Mouse (Mus musculus): Measurements from ENCODE around the gene Pex19. TPM values are rescaled to one million over a fixed set of nuclear protein-coding genes. Genes with fewer than 3 reads are reported as not detected.

The Pex19 gene
- total and polyA plus RNA-seq, 3 experiments, result 26.3 to 53.6 TPM; not detected in 1

- TF ChIP-seq CHD2 (IDR thresholded peaks at IDR 0.05; ENCODE audit: low read length), result no peak
- no peak for TF ChIP-seq HCFC1 (IDR thresholded peaks at IDR 0.05; ENCODE audit: low read depth, low read length)
These were observed 3.2 kb downstream of the Pex19 start (continued) for GRCm38 (mm10) chr1:172129780-172130179.

GRCm38 (mm10) chr1:172132319-172132718, 5.8 kb downstream of the Pex19 start:
- Histone ChIP-seq H3K36me3 (ENCODE audit: control insufficient read depth in 1 of 2, insufficient read depth in 2 of 2, low read length in 2 of 2) (peaks cover 2 to 8% of the 10 kb centered on the region in 2 experiments; a peak in 3 of 4 replicates), H3K9ac (ENCODE audit: control insufficient read depth, low read depth, low read length, poor library complexity, severe bottlenecking) (no peak overlapping the region), H3K27me3 (ENCODE audit: control insufficient read depth in 1 of 2, insufficient read depth in 2 of 2, low read length in 2 of 2) (no peaks in the 10 kb centered on the region), H3K9me3 (replicated peaks; ENCODE audit: insufficient read depth, low read length) (no peaks in the 10 kb centered on the region), H3K4me3 (ENCODE audit: control insufficient read depth in 1 of 2, insufficient read depth in 1 of 2, low read depth in 2 of 2, low read length in 2 of 2) (no peak overlapping the region), H3K79me2 (ENCODE audit: control insufficient read depth, insufficient read depth, low read length, poor library complexity) (peaks cover 3% of the 10 kb centered on the region; the same call in 1 of the 2 replicates), H3K4me1 (ENCODE audit: control insufficient read depth in 1 of 2, insufficient read depth in 2 of 2, low read length in 2 of 2) (peaks cover 0 to 4% of the 10 kb centered on the region in 2 experiments; a peak in 3 of 4 replicates), H3K27ac (ENCODE audit: control insufficient read depth, low read depth, low read length) (no peak overlapping the region)
- no peak for DNase-seq (ENCODE audit: low read depth, low spot score)
- TF ChIP-seq GABPA (IDR thresholded peaks at IDR 0.05; ENCODE audit: low read depth, low read length) (no peak), ZNF384 (IDR thresholded peaks at IDR 0.05; ENCODE audit: low read depth, low read length) (no peak), NELFE (IDR thresholded peaks at IDR 0.05; ENCODE audit: low read depth, low read length) (no peak), MAFK (IDR thresholded peaks at IDR 0.05; ENCODE audit: borderline replicate concordance, low read depth, low read length) (no peak), SMC3 (IDR thresholded peaks at IDR 0.05; ENCODE audit: low read depth, low read length) (no peak), POLR2AphosphoS2 (IDR thresholded peaks at IDR 0.05; ENCODE audit: low read length) (no peak), MXI1 (IDR thresholded peaks at IDR 0.05; ENCODE audit: low read depth, low read length) (no peak), ZC3H11A (IDR thresholded peaks at IDR 0.05; ENCODE audit: low read depth, low read length) (no peak), CHD1 (IDR thresholded peaks at IDR 0.05; ENCODE audit: low read depth, low read length) (no peak), CTCF (IDR thresholded peaks at IDR 0.05 in 2 of 3, conservative IDR thresholded peaks at IDR 0.05 in 1 of 3; ENCODE audit: control insufficient read depth in 1 of 3, insufficient read depth in 1 of 3, low read depth in 2 of 3, low read length in 3 of 3, poor library complexity in 1 of 3, severe bottlenecking in 1 of 3) (no peak), USF2 (IDR thresholded peaks at IDR 0.05; ENCODE audit: borderline replicate concordance in 1 of 2, insufficient read depth in 1 of 2, low read depth in 1 of 2, low read length in 2 of 2) (no peak), POLR2A (IDR thresholded peaks at IDR 0.05; ENCODE audit: control insufficient read depth in 1 of 2, insufficient read depth in 1 of 2, low read depth in 1 of 2, low read length in 2 of 2, poor library complexity in 1 of 2) (no peak)

GRCm38 (mm10) chr1:172133535-172133934, 7.0 kb downstream of the Pex19 start:
- no peaks in the 10 kb centered on the region for H3K9me3 ChIP-seq (replicated peaks; ENCODE audit: insufficient read depth, low read length)
- no peaks in the 10 kb centered on the region for H3K79me2 ChIP-seq (ENCODE audit: control insufficient read depth, insufficient read depth, low read length, poor library complexity)
- no peak overlapping the region for H3K9ac ChIP-seq (ENCODE audit: control insufficient read depth, low read depth, low read length, poor library complexity, severe bottlenecking)
- no peaks in the 10 kb centered on the region for H3K4me1 ChIP-seq (ENCODE audit: control insufficient read depth in 1 of 2, insufficient read depth in 2 of 2, low read length in 2 of 2)
- no peaks in the 10 kb centered on the region for H3K27me3 ChIP-seq (ENCODE audit: control insufficient read depth in 1 of 2, insufficient read depth in 2 of 2, low read length in 2 of 2)
- no peak overlapping the region for H3K27ac ChIP-seq (ENCODE audit: control insufficient read depth, low read depth, low read length)
- peaks cover 0 to 8% of the 10 kb centered on the region in 2 experiments; a peak in 2 of 4 replicates for H3K36me3 ChIP-seq (ENCODE audit: control insufficient read depth in 1 of 2, insufficient read depth in 2 of 2, low read length in 2 of 2)
- no peak overlapping the region for H3K4me3 ChIP-seq (ENCODE audit: control insufficient read depth in 1 of 2, insufficient read depth in 1 of 2, low read depth in 2 of 2, low read length in 2 of 2)
- TF ChIP-seq GATA1 (IDR thresholded peaks at IDR 0.05; ENCODE audit: low read depth, low read length), result no peak
- no peak for TF ChIP-seq RAD21 (IDR thresholded peaks at IDR 0.05; ENCODE audit: low read depth, low read length)
- TF ChIP-seq EP300 (IDR thresholded peaks at IDR 0.05; ENCODE audit: low read depth in 1 of 2, low read length in 2 of 2), result no peak
- TF ChIP-seq ZKSCAN1 (IDR thresholded peaks at IDR 0.05; ENCODE audit: low read depth, low read length), result no peak
- no peak for TF ChIP-seq NELFE (IDR thresholded peaks at IDR 0.05; ENCODE audit: low read depth, low read length)
- no peak for TF ChIP-seq CTCF (IDR thresholded peaks at IDR 0.05 in 2 of 3, conservative IDR thresholded peaks at IDR 0.05 in 1 of 3; ENCODE audit: control insufficient read depth in 1 of 3, insufficient read depth in 1 of 3, low read depth in 2 of 3, low read length in 3 of 3, poor library complexity in 1 of 3, severe bottlenecking in 1 of 3)
- TF ChIP-seq POLR2AphosphoS5 (IDR thresholded peaks at IDR 0.05; ENCODE audit: borderline replicate concordance, low read depth, low read length), result no peak
- no peak for TF ChIP-seq UBTF (IDR thresholded peaks at IDR 0.05; ENCODE audit: borderline replicate concordance, insufficient read depth, low read depth, low read length)
- no peak for TF ChIP-seq E2F4 (IDR thresholded peaks at IDR 0.05; ENCODE audit: borderline replicate concordance, low read depth, low read length)
- no peak for TF ChIP-seq MAZ (IDR thresholded peaks at IDR 0.05; ENCODE audit: low read depth, low read length)
- no peak for DNase-seq (ENCODE audit: low read depth, low spot score)

Measured in MEL (cell line).